ENCODE assay signal across 8 mouse cellular contexts in genomic region chr2:25225811-25226379, GRCm38 (mm10). TPM values are rescaled to one million over a fixed set of nuclear protein-coding genes. Genes with fewer than 3 reads are reported as not detected.
DNase-seq lines count a peak whose midpoint lies in the region; ATAC-seq and TF ChIP-seq lines count a peak whose summit lies in the region.

No protein-coding gene starts in this region.

- H3K27ac ChIP-seq in CH12.LX (ENCODE audit: insufficient read depth, low read depth), result no peak overlapping the region
- H3K27ac ChIP-seq in heart, embryonic 14.5 days (replicated peaks in 1 of 2; ENCODE audit: control insufficient read depth in 1 of 2, insufficient read depth in 1 of 2, low read depth in 2 of 2, low read length in 2 of 2), result peak overlapping the region; percentile 88 to 97
- peak overlapping the region; percentile 98 for H3K27ac ChIP-seq in liver, embryonic 15.5 days (replicated peaks)

- dilution Hi-C loops in CH12.LX (cut with MboI; ENCODE audit: extremely low pct_ligation_motif_present, extremely low pct_unique_long_range_greater_than_20kb, low sequenced_read_pairs), result no loop called here

- H3K4me1 ChIP-seq in erythroblast, embryonic 14.5 days (ENCODE audit: control insufficient read depth), result peaks cover 56% of the 10 kb centered on the region
- peaks cover 13 to 34% of the 10 kb centered on the region in 2 experiments; a peak in 3 of 4 replicates for H3K4me1 ChIP-seq in CH12.LX (ENCODE audit: control insufficient read depth in 1 of 2, insufficient read depth in 2 of 2)
- peaks cover 5 to 21% of the 10 kb centered on the region in 2 experiments for H3K4me1 ChIP-seq in heart, embryonic 14.5 days (ENCODE audit: control insufficient read depth in 2 of 2, insufficient read depth in 2 of 2, low read length in 2 of 2)
- peaks cover 49% of the 10 kb centered on the region for H3K4me1 ChIP-seq in liver, embryonic 15.5 days (replicated peaks)

- H3K9me3 ChIP-seq in erythroblast, embryonic 14.5 days (ENCODE audit: control insufficient read depth, low read length), result no peaks in the 10 kb centered on the region
- no peaks in the 10 kb centered on the region for H3K9me3 ChIP-seq in CH12.LX (replicated peaks; ENCODE audit: low read length)
- no peaks in the 10 kb centered on the region for H3K9me3 ChIP-seq in heart, embryonic 14.5 days (ENCODE audit: control insufficient read depth, low read length)
- no peaks in the 10 kb centered on the region for H3K9me3 ChIP-seq in liver, embryonic 15.5 days (replicated peaks)

- no peak for TF ChIP-seq EP300 in CH12.LX (IDR thresholded peaks at IDR 0.05; ENCODE audit: low read length)

- WGBS in heart, embryonic 14.5 days, result 68% methylated on average over 8 of the region's 8 CpGs
- WGBS in liver, embryonic 15.5 days (ENCODE audit: insufficient replicate concordance), result 78% methylated on average over 8 of the region's 8 CpGs

- H3K4me3 ChIP-seq in erythroblast, embryonic 14.5 days (replicated peaks), result peak overlapping the region; percentile 66
- H3K4me3 ChIP-seq in CH12.LX (replicated peaks in 1 of 3; ENCODE audit: low read depth in 2 of 3, low read length in 2 of 3, poor library complexity in 1 of 3), result peak overlapping the region in 2 of 3 experiments; percentile 61 to 62
- H3K4me3 ChIP-seq in heart, embryonic 14.5 days (ENCODE audit: control insufficient read depth in 1 of 2, insufficient read depth in 1 of 2, low read depth in 1 of 2, low read length in 2 of 2), result peak overlapping the region in 1 of 2 experiments; percentile 71; a peak in 2 of 4 replicates
- H3K4me3 ChIP-seq in liver, embryonic 15.5 days (replicated peaks), result peak overlapping the region; percentile 70

- no peak for TF ChIP-seq RAD21 in CH12.LX (IDR thresholded peaks at IDR 0.05; ENCODE audit: low read depth, low read length)

- in situ Hi-C loops in CH12.LX (cut with MboI; ENCODE audit: low pct_ligation_motif_present, low pct_unique_long_range_greater_than_20kb, low sequenced_read_pairs), result no loop called here

- peak overlapping the region; percentile 76 for H3K4me2 ChIP-seq in CH12.LX (ENCODE audit: insufficient read depth, low read depth, poor library complexity, severe bottlenecking)
- H3K4me2 ChIP-seq in heart, embryonic 14.5 days (ENCODE audit: low read length), result peak overlapping the region; percentile 60
- peak overlapping the region; percentile 74 for H3K4me2 ChIP-seq in liver, embryonic 15.5 days

- TF ChIP-seq CTCF in CH12.LX (conservative IDR thresholded peaks at IDR 0.05 in 1 of 2, IDR thresholded peaks at IDR 0.05 in 1 of 2; ENCODE audit: low read depth in 2 of 2, low read length in 2 of 2), result no peak

- no peak for DNase-seq in CH12.LX (ENCODE audit: extremely low read depth)
- no peak for DNase-seq in adrenal gland, adult 2 months
- no peak for DNase-seq in natural killer cell, adult 2 months (ENCODE audit: low spot score in 2 of 2)

- peaks cover 2% of the 10 kb centered on the region for H3K27me3 ChIP-seq in erythroblast, embryonic 14.5 days (ENCODE audit: control insufficient read depth)
- H3K27me3 ChIP-seq in CH12.LX (replicated peaks), result peaks cover 20% of the 10 kb centered on the region
- peaks cover 11% of the 10 kb centered on the region for H3K27me3 ChIP-seq in heart, embryonic 14.5 days (ENCODE audit: control insufficient read depth, insufficient read depth, low read length)
- peaks cover 8% of the 10 kb centered on the region; the same call in 1 of the 2 replicates for H3K27me3 ChIP-seq in liver, embryonic 15.5 days

- H3K79me2 ChIP-seq in CH12.LX (replicated peaks; ENCODE audit: control insufficient read depth, extremely low read depth, insufficient read depth, poor library complexity, severe bottlenecking), result peaks cover 9% of the 10 kb centered on the region

- ATAC-seq in erythroblast, adult 5-6 weeks (replicated peaks; ENCODE audit: low FRiP score, poor library complexity, severe bottlenecking), result no peak
- no peak for ATAC-seq in heart, embryonic 14.5 days (ENCODE audit: insufficient number of reproducible peaks, insufficient read depth, low FRiP score, low read depth)
- no peak for ATAC-seq in liver, embryonic 15.5 days (ENCODE audit: insufficient read depth)
- no peak for ATAC-seq in megakaryocyte-erythroid progenitor cell, adult 5-6 weeks (replicated peaks; ENCODE audit: low FRiP score, low TSS enrichment, poor library complexity, severe bottlenecking)

- peak overlapping the region; percentile 89; the same call in 1 of the 2 replicates for H3K9ac ChIP-seq in CH12.LX (ENCODE audit: insufficient read depth, low read depth)
- H3K9ac ChIP-seq in heart, embryonic 14.5 days (ENCODE audit: low read length), result peak overlapping the region; percentile 77
- peak overlapping the region; percentile 78 for H3K9ac ChIP-seq in liver, embryonic 15.5 days

- H3K36me3 ChIP-seq in erythroblast, embryonic 14.5 days (ENCODE audit: control insufficient read depth), result peaks cover 34% of the 10 kb centered on the region
- peaks cover 22 to 26% of the 10 kb centered on the region in 2 experiments for H3K36me3 ChIP-seq in CH12.LX (replicated peaks in 1 of 2; ENCODE audit: control insufficient read depth in 1 of 2, insufficient read depth in 1 of 2, low read length in 1 of 2)
- peaks cover 20% of the 10 kb centered on the region for H3K36me3 ChIP-seq in heart, embryonic 14.5 days (ENCODE audit: control insufficient read depth, insufficient read depth, low read length)
- peaks cover 27% of the 10 kb centered on the region for H3K36me3 ChIP-seq in liver, embryonic 15.5 days (replicated peaks)

- TF ChIP-seq POLR2A in CH12.LX (IDR thresholded peaks at IDR 0.05; ENCODE audit: low read depth, low read length), result no peak

RNA-seq across cellular contexts. Expression of gene Tubb4b, which starts 1.4 kb away (rescaled TPM):
- 134 and 136 TPM in 2 replicates for polyA plus RNA-seq in erythroblast, embryonic 14.5 days (2012)
- total RNA-seq in erythroblast, adult 5-6 weeks (2015; ENCODE audit: low replicate concordance), result 161 and 203 TPM in 2 replicates
- total RNA-seq in erythroblast, adult 5-6 weeks (2017; ENCODE audit: low replicate concordance), result 205 and 234 TPM in 2 replicates
- total RNA-seq in CH12.LX (2012; rRNA removed) (356 and 564 TPM in 2 replicates), CH12.LX (2014; rRNA removed) (592 and 605 TPM in 2 replicates)
- 490 and 520 TPM in 2 replicates for polyA plus RNA-seq in CH12.LX (2012; ENCODE audit: insufficient read length, low read depth)
- polyA plus RNA-seq in heart, embryonic 14.5 days (2014; fragmentation: Nextera tagmentation; extraction: Ambion mirVana), result 342 and 395 TPM in 2 replicates
- polyA plus RNA-seq in liver, embryonic 15.5 days (2015; fragmentation: Nextera tagmentation; extraction: Ambion mirVana), result 695 and 769 TPM in 2 replicates
- total RNA-seq in adrenal gland, adult 2 months (2021), result 100 to 1,000 TPM; 303 to 312 TPM
- 210 and 267 TPM in 2 replicates for polyA plus RNA-seq in adrenal gland, adult 2 months (2012; rRNA removed)
- 712 and 769 TPM in 2 replicates for total RNA-seq in megakaryocyte-erythroid progenitor cell, adult 5-6 weeks (2014; fragmentation: Nextera tagmentation)
- 718 and 785 TPM in 2 replicates for total RNA-seq in megakaryocyte-erythroid progenitor cell, adult 5-6 weeks (2017)

RNA-seq across cellular contexts. Expression of gene Fam166a, which starts 7.3 kb away (rescaled TPM):
- polyA plus RNA-seq in erythroblast, embryonic 14.5 days (2012), result not detected in 2 replicates
- total RNA-seq in erythroblast, adult 5-6 weeks (2015; ENCODE audit: low replicate concordance), result not detected in 2 replicates
- not detected in 2 replicates for total RNA-seq in erythroblast, adult 5-6 weeks (2017; ENCODE audit: low replicate concordance)
- total RNA-seq in CH12.LX (2012; rRNA removed) (0.38 and 0.42 TPM in 2 replicates), CH12.LX (2014; rRNA removed) (not detected in 2 replicates)
- polyA plus RNA-seq in CH12.LX (2012; ENCODE audit: insufficient read length, low read depth), result 23.4 and 35.0 TPM in 2 replicates
- 0.93 TPM in 1 of 2 replicates, not detected in the other for polyA plus RNA-seq in heart, embryonic 14.5 days (2014; fragmentation: Nextera tagmentation; extraction: Ambion mirVana)
- polyA plus RNA-seq in liver, embryonic 15.5 days (2015; fragmentation: Nextera tagmentation; extraction: Ambion mirVana), result 1.0 TPM in 1 of 2 replicates, not detected in the other
- total RNA-seq in adrenal gland, adult 2 months (2021), result not detected
- 0.15 and 0.16 TPM in 2 replicates for polyA plus RNA-seq in adrenal gland, adult 2 months (2012; rRNA removed)
- not detected in 2 replicates for total RNA-seq in megakaryocyte-erythroid progenitor cell, adult 5-6 weeks (2014; fragmentation: Nextera tagmentation)
- not detected in 2 replicates for total RNA-seq in megakaryocyte-erythroid progenitor cell, adult 5-6 weeks (2017)

RNA-seq across cellular contexts. Expression of gene Slc34a3, which starts 8.3 kb away (rescaled TPM):
- not detected in 2 replicates for polyA plus RNA-seq in erythroblast, embryonic 14.5 days (2012)
- not detected in 2 replicates for total RNA-seq in erythroblast, adult 5-6 weeks (2015; ENCODE audit: low replicate concordance)
- total RNA-seq in erythroblast, adult 5-6 weeks (2017; ENCODE audit: low replicate concordance), result not detected in 2 replicates
- not detected in 2 replicates for total RNA-seq in CH12.LX (2012; rRNA removed)
- total RNA-seq in CH12.LX (2014; rRNA removed), result not detected in 2 replicates
- not detected in 2 replicates for polyA plus RNA-seq in CH12.LX (2012; ENCODE audit: insufficient read length, low read depth)
- polyA plus RNA-seq in heart, embryonic 14.5 days (2014; fragmentation: Nextera tagmentation; extraction: Ambion mirVana), result not detected in 2 replicates
- not detected in 2 replicates for polyA plus RNA-seq in liver, embryonic 15.5 days (2015; fragmentation: Nextera tagmentation; extraction: Ambion mirVana)
- total RNA-seq in adrenal gland, adult 2 months (2021), result not detected
- not detected in 2 replicates for polyA plus RNA-seq in adrenal gland, adult 2 months (2012; rRNA removed)
- not detected in 2 replicates for total RNA-seq in megakaryocyte-erythroid progenitor cell, adult 5-6 weeks (2014; fragmentation: Nextera tagmentation)
- not detected in 2 replicates for total RNA-seq in megakaryocyte-erythroid progenitor cell, adult 5-6 weeks (2017)

RNA-seq across cellular contexts. Expression of gene Rnf224, which starts 10.7 kb away (rescaled TPM):
- not detected in 2 replicates for polyA plus RNA-seq in erythroblast, embryonic 14.5 days (2012)
- total RNA-seq in erythroblast, adult 5-6 weeks (2015; ENCODE audit: low replicate concordance), result not detected in 2 replicates
- total RNA-seq in erythroblast, adult 5-6 weeks (2017; ENCODE audit: low replicate concordance), result not detected in 2 replicates
- total RNA-seq in CH12.LX (2012; rRNA removed), result not detected in 2 replicates
- not detected in 2 replicates for total RNA-seq in CH12.LX (2014; rRNA removed)
- polyA plus RNA-seq in CH12.LX (2012; ENCODE audit: insufficient read length, low read depth), result not detected in 2 replicates
- not detected in 2 replicates for polyA plus RNA-seq in heart, embryonic 14.5 days (2014; fragmentation: Nextera tagmentation; extraction: Ambion mirVana)
- not detected in 2 replicates for polyA plus RNA-seq in liver, embryonic 15.5 days (2015; fragmentation: Nextera tagmentation; extraction: Ambion mirVana)
- total RNA-seq in adrenal gland, adult 2 months (2021), result not detected
- polyA plus RNA-seq in adrenal gland, adult 2 months (2012; rRNA removed), result not detected in 2 replicates
- not detected in 2 replicates for total RNA-seq in megakaryocyte-erythroid progenitor cell, adult 5-6 weeks (2014; fragmentation: Nextera tagmentation)
- not detected in 2 replicates for total RNA-seq in megakaryocyte-erythroid progenitor cell, adult 5-6 weeks (2017)

RNA-seq across cellular contexts. Expression of gene Stpg3, which starts 11.5 kb away (rescaled TPM):
- polyA plus RNA-seq in erythroblast, embryonic 14.5 days (2012), result 0.03 TPM in 1 of 2 replicates, not detected in the other
- not detected in 2 replicates for total RNA-seq in erythroblast, adult 5-6 weeks (2015; ENCODE audit: low replicate concordance)
- 0.34 TPM in 1 of 2 replicates, not detected in the other for total RNA-seq in erythroblast, adult 5-6 weeks (2017; ENCODE audit: low replicate concordance)
- total RNA-seq in CH12.LX (2012; rRNA removed), result not detected in 2 replicates
- not detected in 2 replicates for total RNA-seq in CH12.LX (2014; rRNA removed)
- polyA plus RNA-seq in CH12.LX (2012; ENCODE audit: insufficient read length, low read depth), result not detected in 2 replicates
- polyA plus RNA-seq in heart, embryonic 14.5 days (2014; fragmentation: Nextera tagmentation; extraction: Ambion mirVana), result not detected in 2 replicates
- polyA plus RNA-seq in liver, embryonic 15.5 days (2015; fragmentation: Nextera tagmentation; extraction: Ambion mirVana), result not detected in 2 replicates
- total RNA-seq in adrenal gland, adult 2 months (2021), result not detected
- polyA plus RNA-seq in adrenal gland, adult 2 months (2012; rRNA removed), result not detected in 2 replicates
- total RNA-seq in megakaryocyte-erythroid progenitor cell, adult 5-6 weeks (2014; fragmentation: Nextera tagmentation), result not detected in 2 replicates
- total RNA-seq in megakaryocyte-erythroid progenitor cell, adult 5-6 weeks (2017), result 3.2 TPM in 1 of 2 replicates, not detected in the other

Comparison
In these comparisons a context has a peak if more than half of its experiments do, and no peak if none do; other contexts are left out.
1. RNA of gene Fam166a, which starts 7.3 kb away (polyA plus RNA-seq): 23.4 to 35.0 TPM in CH12.LX; 1.0 TPM in liver, embryonic 15.5 days, 0.93 TPM in heart, embryonic 14.5 days, 0.15 to 0.16 TPM in adrenal gland, adult 2 months and not detected in erythroblast, embryonic 14.5 days; every median in the first group is over 10 times any median in the second.
2. Peak in every context shown above with its lines, with median percentiles within 50 percentile points of each other: H3K4me2 ChIP-seq and H3K9ac ChIP-seq.